Mouse (Mus musculus) telencephalon, adult 2 months (tissue): ENCODE measurements around the gene Myb.

ENCODE experiments used
- DNase-seq: peaks from one replicate; pipeline ENCODE4 v3.0.0-alpha.2; 2011; ENCODE audit warnings: low read depth, low spot score

Gene Myb

GRCm38 (mm10) chr10:21130901-21131493 is 29.8 kb downstream of the Myb start:
- no peak for DNase-seq

- DNase-seq, result no peak
Observed at GRCm38 (mm10) chr10:21128086-21128611, 32.6 kb downstream of the Myb start.

GRCm38 (mm10) chr10:21118341-21118740 is 42.4 kb downstream of the Myb start:
- no peak for DNase-seq

GRCm38 (mm10) chr10:21114459-21114858 is 46.3 kb downstream of the Myb start:
- no peak for DNase-seq

GRCm38 (mm10) chr10:21112689-21113088 is 48.1 kb downstream of the Myb start:
- no peak for DNase-seq

GRCm38 (mm10) chr10:21109337-21110056 is 51.3 kb downstream of the Myb start:
- DNase-seq, result no peak

- DNase-seq, result no peak
Observed at GRCm38 (mm10) chr10:21108796-21109195, 52.0 kb downstream of the Myb start.

GRCm38 (mm10) chr10:21108182-21108581 is 52.6 kb downstream of the Myb start:
- DNase-seq, result no peak

GRCm38 (mm10) chr10:21105206-21105605 is 55.6 kb downstream of the Myb start:
- no peak for DNase-seq

GRCm38 (mm10) chr10:21102689-21103088 is 58.1 kb downstream of the Myb start:
- no peak for DNase-seq

GRCm38 (mm10) chr10:21101948-21102347 is 58.8 kb downstream of the Myb start:
- DNase-seq, result no peak

GRCm38 (mm10) chr10:21100646-21101249 is 60.0 kb downstream of the Myb start:
- DNase-seq, result no peak

- no peak for DNase-seq
Observed at GRCm38 (mm10) chr10:21099515-21099914, 61.3 kb downstream of the Myb start.

- no peak for DNase-seq
Observed at GRCm38 (mm10) chr10:21095541-21095940, 65.2 kb downstream of the Myb start.

- no peak for DNase-seq
Observed at GRCm38 (mm10) chr10:21094896-21095295, 65.9 kb downstream of the Myb start.

GRCm38 (mm10) chr10:21093301-21093700 is 67.5 kb downstream of the Myb start:
- no peak for DNase-seq

GRCm38 (mm10) chr10:21092501-21093270 is 68.1 kb downstream of the Myb start:
- no peak for DNase-seq

- DNase-seq, result no peak
Observed at GRCm38 (mm10) chr10:21090922-21091700, 69.7 kb downstream of the Myb start.

- no peak for DNase-seq
Observed at GRCm38 (mm10) chr10:21089541-21089940, 71.2 kb downstream of the Myb start.

- DNase-seq, result no peak
Observed at GRCm38 (mm10) chr10:21087614-21088232, 73.1 kb downstream of the Myb start.

GRCm38 (mm10) chr10:21085044-21085443 is 75.7 kb downstream of the Myb start:
- no peak for DNase-seq
